Mouse (Mus musculus): ENCODE data around the gene Csmd2. TPM values are rescaled to one million over a fixed set of nuclear protein-coding genes. Genes with fewer than 3 reads are reported as not detected.

The Csmd2 gene
- polyA plus RNA-seq, 1 experiment = 0.17 TPM

- no peak overlapping the region for H3K27ac ChIP-seq (ENCODE audit: insufficient read depth, low read depth, low read length)
- H3K4me3 ChIP-seq (ENCODE audit: insufficient read depth, low read length) = no peak overlapping the region
- H3K4me1 ChIP-seq (ENCODE audit: control insufficient read depth, insufficient read depth, low read length) = no peaks in the 10 kb centered on the region
- TF ChIP-seq CTCF (IDR thresholded peaks at IDR 0.05; ENCODE audit: low read depth, low read length) (no peak), POLR2A (IDR thresholded peaks at IDR 0.05; ENCODE audit: borderline replicate concordance, low read depth, low read length) (no peak)
Measured at GRCm38 (mm10) chr4:128411941-128412630, 424.4 kb downstream of the Csmd2 start.

GRCm38 (mm10) chr4:128414741-128415140 is 427.1 kb downstream of the Csmd2 start:
- TF ChIP-seq POLR2A (IDR thresholded peaks at IDR 0.05; ENCODE audit: borderline replicate concordance, low read depth, low read length) = no peak
- TF ChIP-seq CTCF (IDR thresholded peaks at IDR 0.05; ENCODE audit: low read depth, low read length) = no peak
- Histone ChIP-seq H3K27ac (ENCODE audit: insufficient read depth, low read depth, low read length) (no peak overlapping the region), H3K4me3 (ENCODE audit: insufficient read depth, low read length) (no peak overlapping the region), H3K4me1 (ENCODE audit: control insufficient read depth, insufficient read depth, low read length) (no peaks in the 10 kb centered on the region)

- H3K4me3 ChIP-seq (ENCODE audit: insufficient read depth, low read length) = no peak overlapping the region
- no peaks in the 10 kb centered on the region for H3K4me1 ChIP-seq (ENCODE audit: control insufficient read depth, insufficient read depth, low read length)
- no peak for TF ChIP-seq POLR2A (IDR thresholded peaks at IDR 0.05; ENCODE audit: borderline replicate concordance, low read depth, low read length)
- TF ChIP-seq CTCF (IDR thresholded peaks at IDR 0.05; ENCODE audit: low read depth, low read length) = no peak
- no peak overlapping the region for H3K27ac ChIP-seq (ENCODE audit: insufficient read depth, low read depth, low read length)
Measured at GRCm38 (mm10) chr4:128419988-128420617, 432.4 kb downstream of the Csmd2 start.

- no peaks in the 10 kb centered on the region for H3K4me1 ChIP-seq (ENCODE audit: control insufficient read depth, insufficient read depth, low read length)
Measured at GRCm38 (mm10) chr4:128422486-128422885, 434.8 kb downstream of the Csmd2 start.

GRCm38 (mm10) chr4:128425339-128425738 is 437.7 kb downstream of the Csmd2 start:
- H3K4me1 ChIP-seq (ENCODE audit: control insufficient read depth, insufficient read depth, low read length) = no peaks in the 10 kb centered on the region
- H3K27ac ChIP-seq (ENCODE audit: insufficient read depth, low read depth, low read length) = no peak overlapping the region
- H3K4me3 ChIP-seq (ENCODE audit: insufficient read depth, low read length) = no peak overlapping the region
- TF ChIP-seq CTCF (IDR thresholded peaks at IDR 0.05; ENCODE audit: low read depth, low read length) (no peak), POLR2A (IDR thresholded peaks at IDR 0.05; ENCODE audit: borderline replicate concordance, low read depth, low read length) (no peak)

More at GRCm38 (mm10) chr4:128422486-128422885, 434.8 kb downstream of the Csmd2 start:
- Histone ChIP-seq H3K27ac (ENCODE audit: insufficient read depth, low read depth, low read length) (no peak overlapping the region), H3K4me3 (ENCODE audit: insufficient read depth, low read length) (no peak overlapping the region)
- TF ChIP-seq CTCF (IDR thresholded peaks at IDR 0.05; ENCODE audit: low read depth, low read length) (no peak), POLR2A (IDR thresholded peaks at IDR 0.05; ENCODE audit: borderline replicate concordance, low read depth, low read length) (no peak)

GRCm38 (mm10) chr4:128427261-128428030 is 439.8 kb downstream of the Csmd2 start:
- Histone ChIP-seq H3K4me3 (ENCODE audit: insufficient read depth, low read length) (no peak overlapping the region), H3K27ac (ENCODE audit: insufficient read depth, low read depth, low read length) (no peak overlapping the region), H3K4me1 (ENCODE audit: control insufficient read depth, insufficient read depth, low read length) (no peaks in the 10 kb centered on the region)
- TF ChIP-seq CTCF (IDR thresholded peaks at IDR 0.05; ENCODE audit: low read depth, low read length) (no peak), POLR2A (IDR thresholded peaks at IDR 0.05; ENCODE audit: borderline replicate concordance, low read depth, low read length) (no peak)

GRCm38 (mm10) chr4:128428303-128429107 is 440.8 kb downstream of the Csmd2 start:
- TF ChIP-seq CTCF (IDR thresholded peaks at IDR 0.05; ENCODE audit: low read depth, low read length) (no peak), POLR2A (IDR thresholded peaks at IDR 0.05; ENCODE audit: borderline replicate concordance, low read depth, low read length) (no peak)
- Histone ChIP-seq H3K4me1 (ENCODE audit: control insufficient read depth, insufficient read depth, low read length) (no peaks in the 10 kb centered on the region), H3K4me3 (ENCODE audit: insufficient read depth, low read length) (no peak overlapping the region), H3K27ac (ENCODE audit: insufficient read depth, low read depth, low read length) (no peak overlapping the region)

GRCm38 (mm10) chr4:128429591-128429990 is 441.9 kb downstream of the Csmd2 start:
- TF ChIP-seq CTCF (IDR thresholded peaks at IDR 0.05; ENCODE audit: low read depth, low read length) (no peak), POLR2A (IDR thresholded peaks at IDR 0.05; ENCODE audit: borderline replicate concordance, low read depth, low read length) (no peak)
- no peak overlapping the region for H3K4me3 ChIP-seq (ENCODE audit: insufficient read depth, low read length)
- H3K4me1 ChIP-seq (ENCODE audit: control insufficient read depth, insufficient read depth, low read length) = no peaks in the 10 kb centered on the region
- H3K27ac ChIP-seq (ENCODE audit: insufficient read depth, low read depth, low read length) = no peak overlapping the region

GRCm38 (mm10) chr4:128440550-128440949 is 452.9 kb downstream of the Csmd2 start:
- no peak overlapping the region for H3K4me3 ChIP-seq (ENCODE audit: insufficient read depth, low read length)
- no peak for TF ChIP-seq POLR2A (IDR thresholded peaks at IDR 0.05; ENCODE audit: borderline replicate concordance, low read depth, low read length)
- no peak for TF ChIP-seq CTCF (IDR thresholded peaks at IDR 0.05; ENCODE audit: low read depth, low read length)
- no peaks in the 10 kb centered on the region for H3K4me1 ChIP-seq (ENCODE audit: control insufficient read depth, insufficient read depth, low read length)
- H3K27ac ChIP-seq (ENCODE audit: insufficient read depth, low read depth, low read length) = no peak overlapping the region

Data from bone marrow macrophage, adult 2 months (primary cell).